Mouse (Mus musculus) stomach, postnatal 0 days (tissue): ENCODE results near the gene Mcidas.

Experiments used
- CTCF ChIP-seq: IDR thresholded peaks from 2 replicates; pipeline ENCODE4 v1.5.1; 2016; ENCODE audit warnings: antibody characterized with exemption, low read depth, mild to moderate bottlenecking, moderate library complexity
- EP300 ChIP-seq: optimal IDR thresholded peaks from 2 replicates; pipeline ENCODE3; 2016; ENCODE audit warnings: antibody characterized with exemption

- no peak for TF ChIP-seq CTCF
- TF ChIP-seq EP300, result no peak
Observed at GRCm38 (mm10) chr13:112985605-112986450, 7.8 kb upstream of the Mcidas start.
